Mouse (Mus musculus): ENCODE results near the gene Hist2h3c1. TPM values are rescaled to one million over a fixed set of nuclear protein-coding genes. Genes with fewer than 3 reads are reported as not detected.

Hist2h3c1 gene
- polyA plus RNA-seq, 1 experiment from 2014 or later, result 1.4 TPM

- no peaks in the 10 kb centered on the region for H3K4me1 ChIP-seq (replicated peaks)
- no peak overlapping the region for H3K27ac ChIP-seq (ENCODE audit: poor library complexity, severe bottlenecking)
- no peak overlapping the region for H3K4me3 ChIP-seq
- no peak for ATAC-seq (ENCODE audit: insufficient number of reproducible peaks, low FRiP score)
- peaks cover 6% of the 10 kb centered on the region; the same call in 1 of the 2 replicates for H3K9me3 ChIP-seq (replicated peaks)
- H3K27me3 ChIP-seq (replicated peaks), result 0 out of 2 replicates have a peak, but pooled peaks cover 7% of the 10 kb centered on the region
- H3K36me3 ChIP-seq, result no peaks in the 10 kb centered on the region
- 43% methylated on average over 5 of the region's 5 CpGs for WGBS
- no peak overlapping the region for H3K9ac ChIP-seq
- H3K4me2 ChIP-seq, result no peak overlapping the region
These were observed 46.9 kb downstream of the Hist2h3c1 start for GRCm38 (mm10) chr3:96293368-96293767.

- Histone ChIP-seq H3K27ac (ENCODE audit: poor library complexity, severe bottlenecking) (no peak within 1 kb of the TSS), H3K36me3 (no peaks in the 10 kb centered on the region), H3K4me3 (no peak within 1 kb of the TSS), H3K27me3 (replicated peaks) (0 out of 2 replicates have a peak, but pooled peaks cover 7% of the 10 kb centered on the region), H3K4me1 (replicated peaks) (no peaks in the 10 kb centered on the region), H3K9me3 (replicated peaks) (peaks cover 6% of the 10 kb centered on the region; the same call in 1 of the 2 replicates), H3K9ac (no peak within 1 kb of the TSS), H3K4me2 (no peak within 1 kb of the TSS)
- 67% methylated on average over 4 of the region's 4 CpGs for WGBS
- ATAC-seq (ENCODE audit: insufficient number of reproducible peaks, low FRiP score), result no peak
These were observed 47.3 kb downstream of the Hist2h3c1 start, which contains the start of gene Fcgr1 for GRCm38 (mm10) chr3:96293787-96294186. TSS of gene Fcgr1 (minus strand) at chr3:96293969.

Small RNA genes within 50 kb of the gene (microRNA-seq; reads per million reads assigned to microRNA genes)
- gene Gm44492 (not detected), gene Gm47311 (not detected), gene Gm47313 (not detected)

Other genes with a start within 250 kb of the Hist2h3c1 start
- gene Vps45, start 188.2 kb upstream of the Hist2h3c1 start, polyA plus RNA-seq (2016; fragmentation: Nextera tagmentation; extraction: Ambion mirVana), result 30.0 and 32.8 TPM in 2 replicates
- gene Otud7b, start 142.2 kb upstream of the Hist2h3c1 start, polyA plus RNA-seq (2016; fragmentation: Nextera tagmentation; extraction: Ambion mirVana), result 20.7 and 22.2 TPM in 2 replicates
- gene Mtmr11, start 84.7 kb upstream of the Hist2h3c1 start, polyA plus RNA-seq (2016; fragmentation: Nextera tagmentation; extraction: Ambion mirVana), result 9.0 and 10.7 TPM in 2 replicates
- gene Sf3b4, start 74.4 kb upstream of the Hist2h3c1 start, polyA plus RNA-seq (2016; fragmentation: Nextera tagmentation; extraction: Ambion mirVana), result 107 and 108 TPM in 2 replicates
- 20.3 and 21.7 TPM in 2 replicates for gene Sv2a, start 65.5 kb upstream of the Hist2h3c1 start, polyA plus RNA-seq (2016; fragmentation: Nextera tagmentation; extraction: Ambion mirVana)
- gene Bola1, start 27.0 kb upstream of the Hist2h3c1 start, polyA plus RNA-seq (2016; fragmentation: Nextera tagmentation; extraction: Ambion mirVana), result 44.4 and 45.6 TPM in 2 replicates
- gene Hist2h2ab, start 26.8 kb upstream of the Hist2h3c1 start, polyA plus RNA-seq (2016; fragmentation: Nextera tagmentation; extraction: Ambion mirVana), result not detected in 2 replicates
- 4.4 and 5.9 TPM in 2 replicates for gene Hist2h2ac, start 25.8 kb upstream of the Hist2h3c1 start, polyA plus RNA-seq (2016; fragmentation: Nextera tagmentation; extraction: Ambion mirVana)
- gene Hist2h2be, start 25.6 kb upstream of the Hist2h3c1 start, polyA plus RNA-seq (2016; fragmentation: Nextera tagmentation; extraction: Ambion mirVana), result 5.0 and 5.7 TPM in 2 replicates
- 2.5 and 3.7 TPM in 2 replicates for gene Hist2h3c2, start 7.6 kb upstream of the Hist2h3c1 start, polyA plus RNA-seq (2016; fragmentation: Nextera tagmentation; extraction: Ambion mirVana)
- 38.3 and 41.2 TPM in 2 replicates for gene Hist2h2aa2, start 6.4 kb upstream of the Hist2h3c1 start, polyA plus RNA-seq (2016; fragmentation: Nextera tagmentation; extraction: Ambion mirVana)
- gene Hist2h2aa1, start 1.2 kb upstream of the Hist2h3c1 start, polyA plus RNA-seq (2016; fragmentation: Nextera tagmentation; extraction: Ambion mirVana), result 6.2 and 12.7 TPM in 2 replicates
- gene Hist2h4, start 16.6 kb downstream of the Hist2h3c1 start, polyA plus RNA-seq (2016; fragmentation: Nextera tagmentation; extraction: Ambion mirVana), result 3.2 and 3.7 TPM in 2 replicates
- 23.4 and 26.5 TPM in 2 replicates for gene Hist2h3b, start 22.0 kb downstream of the Hist2h3c1 start, polyA plus RNA-seq (2016; fragmentation: Nextera tagmentation; extraction: Ambion mirVana)
- 4.0 and 6.5 TPM in 2 replicates for gene Hist2h2bb, start 23.1 kb downstream of the Hist2h3c1 start, polyA plus RNA-seq (2016; fragmentation: Nextera tagmentation; extraction: Ambion mirVana)
- gene Fcgr1, start 47.3 kb downstream of the Hist2h3c1 start, polyA plus RNA-seq (2016; fragmentation: Nextera tagmentation; extraction: Ambion mirVana), result 0.71 and 0.82 TPM in 2 replicates
- gene BC107364, start 205.6 kb downstream of the Hist2h3c1 start, polyA plus RNA-seq (2016; fragmentation: Nextera tagmentation; extraction: Ambion mirVana), result 0.72 and 0.87 TPM in 2 replicates

All from heart, embryonic 12.5 days (tissue).